ENCODE assay signal across 25 mouse cellular contexts in the genomic region with DNA sequence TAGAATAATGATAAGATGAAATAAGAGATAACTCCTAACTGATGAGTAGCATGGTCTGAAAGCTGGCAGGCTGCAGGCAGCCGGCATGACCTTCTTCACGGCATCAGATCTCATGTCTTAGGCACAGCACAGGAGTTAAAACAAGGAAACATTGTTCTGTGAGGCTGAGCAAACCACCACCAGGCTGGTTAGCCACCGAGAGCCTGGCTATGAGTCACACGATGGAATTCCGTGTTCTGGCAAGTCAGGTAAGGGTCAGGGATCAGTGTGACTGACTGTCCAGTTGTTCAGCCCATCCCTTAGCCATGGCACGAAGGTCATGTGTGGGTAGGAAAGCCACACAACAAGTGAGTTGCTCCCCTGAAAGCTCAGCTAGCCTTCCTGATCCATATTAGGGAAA. TPM values are rescaled to one million over a fixed set of nuclear protein-coding genes. Genes with fewer than 3 reads are reported as not detected.
DNase-seq lines count a peak whose midpoint lies in the region; ATAC-seq and TF ChIP-seq lines count a peak whose summit lies in the region.
"Had no signal": no experiment of that assay in that cellular context is flagged by ENCODE, and none has a peak within 500 bp of the region (broad histone marks: within the 10 kb centered on the region; RNA-seq: fewer than 3 reads in every experiment).

No protein-coding gene starts in this region.

- TF ChIP-seq EP300 in lung, postnatal 0 days (IDR thresholded peaks at IDR 0.05), result no peak

- 76% methylated on average over 6 of the region's 6 CpGs for WGBS in embryonic facial prominence, embryonic 15.5 days
- 86% methylated on average over 6 of the region's 6 CpGs for WGBS in limb, embryonic 13.5 days
- WGBS in lung, postnatal 0 days, result 70% methylated on average over 6 of the region's 6 CpGs

- H3K4me2 ChIP-seq in embryonic facial prominence, embryonic 15.5 days (replicated peaks), result no peak overlapping the region
- H3K4me2 ChIP-seq in limb, embryonic 13.5 days (replicated peaks), result no peak overlapping the region
- H3K4me2 ChIP-seq in lung, postnatal 0 days (replicated peaks; ENCODE audit: low read depth, low read length), result no peak overlapping the region
- H3K4me2 ChIP-seq: heart, embryonic 15.5 days; kidney, embryonic 15.5 days; liver, embryonic 12.5 days; neural tube, embryonic 13.5 days had no signal

- H3K4me1 ChIP-seq in embryonic facial prominence, embryonic 15.5 days, result peaks cover 70% of the 10 kb centered on the region
- peaks cover 40% of the 10 kb centered on the region for H3K4me1 ChIP-seq in limb, embryonic 13.5 days
- H3K4me1 ChIP-seq in lung, postnatal 0 days (ENCODE audit: insufficient read depth, low read depth, low read length), result no peaks in the 10 kb centered on the region
- H3K4me1 ChIP-seq: liver, embryonic 12.5 days; neural tube, embryonic 13.5 days had no signal

- DNase-seq in 3134 (ENCODE audit: extremely low read depth, insufficient read length, low spot score) (peak; percentile 82), NIH3T3 (ENCODE audit: low read depth) (peak; percentile 90)
- DNase-seq in ovary, adult 18-20 months (ENCODE audit: low spot score), result no peak
- no peak for DNase-seq in lung, postnatal 0 days (ENCODE audit: low spot score)
- no peak for DNase-seq in layer of hippocampus, postnatal 10 days (ENCODE audit: low spot score in 2 of 2)
- DNase-seq: adrenal gland, adult 8-10 months; cerebellum, adult 2 months; cerebellum, postnatal 14 days; kidney, adult 18-20 months; kidney, postnatal 25 days; liver, postnatal 0 days; thymus, adult 2 months; thymus, postnatal 36 days had no signal

- H3K9me3 ChIP-seq in embryonic facial prominence, embryonic 15.5 days (replicated peaks), result no peaks in the 10 kb centered on the region
- H3K9me3 ChIP-seq in limb, embryonic 13.5 days, result no peaks in the 10 kb centered on the region
- no peaks in the 10 kb centered on the region for H3K9me3 ChIP-seq in lung, postnatal 0 days (ENCODE audit: low read length)
- H3K9me3 ChIP-seq: heart, embryonic 15.5 days; liver, embryonic 12.5 days; neural tube, embryonic 13.5 days had no signal

- no peak overlapping the region for H3K9ac ChIP-seq in embryonic facial prominence, embryonic 15.5 days
- H3K9ac ChIP-seq in limb, embryonic 13.5 days, result no peak overlapping the region
- no peak overlapping the region for H3K9ac ChIP-seq in lung, postnatal 0 days (replicated peaks; ENCODE audit: low read depth)
- H3K9ac ChIP-seq: heart, embryonic 15.5 days; kidney, embryonic 15.5 days; liver, embryonic 12.5 days; liver, postnatal 0 days; neural tube, embryonic 13.5 days had no signal

- H3K4me3 ChIP-seq in embryonic facial prominence, embryonic 15.5 days (replicated peaks), result no peak overlapping the region
- H3K4me3 ChIP-seq in limb, embryonic 13.5 days, result no peak overlapping the region
- H3K4me3 ChIP-seq in lung, postnatal 0 days (ENCODE audit: low read depth, low read length), result no peak overlapping the region
- H3K4me3 ChIP-seq: heart, embryonic 15.5 days; kidney, embryonic 15.5 days; liver, embryonic 12.5 days; midbrain, embryonic 10.5 days; myocyte; neural tube, embryonic 13.5 days had no signal

- ATAC-seq in embryonic facial prominence, embryonic 15.5 days (ENCODE audit: insufficient number of reproducible peaks, low FRiP score, low TSS enrichment, low read depth), result no peak
- no peak for ATAC-seq in limb, embryonic 13.5 days (ENCODE audit: low FRiP score, low read depth)
- ATAC-seq in lung, postnatal 0 days, result no peak
- ATAC-seq: forebrain, embryonic 14.5 days; hindbrain, embryonic 16.5 days; liver, embryonic 12.5 days; liver, postnatal 0 days had no signal

- TF ChIP-seq CTCF in lung, postnatal 0 days (IDR thresholded peaks at IDR 0.05), result no peak

- H3K36me3 ChIP-seq in embryonic facial prominence, embryonic 15.5 days, result no peaks in the 10 kb centered on the region
- H3K36me3 ChIP-seq in limb, embryonic 13.5 days, result no peaks in the 10 kb centered on the region
- H3K36me3 ChIP-seq in lung, postnatal 0 days (ENCODE audit: insufficient read depth, low read length), result no peaks in the 10 kb centered on the region
- H3K36me3 ChIP-seq: heart, embryonic 15.5 days; kidney, embryonic 15.5 days; liver, embryonic 12.5 days; midbrain, embryonic 10.5 days; neural tube, embryonic 13.5 days had no signal

- no peaks in the 10 kb centered on the region for H3K27me3 ChIP-seq in embryonic facial prominence, embryonic 15.5 days
- no peaks in the 10 kb centered on the region for H3K27me3 ChIP-seq in limb, embryonic 13.5 days
- no peaks in the 10 kb centered on the region for H3K27me3 ChIP-seq in lung, postnatal 0 days (replicated peaks; ENCODE audit: insufficient read depth, low read length)
- H3K27me3 ChIP-seq: kidney, embryonic 15.5 days; liver, embryonic 12.5 days; neural tube, embryonic 13.5 days had no signal

- peak overlapping the region; percentile 94 for H3K27ac ChIP-seq in embryonic facial prominence, embryonic 15.5 days (replicated peaks)
- H3K27ac ChIP-seq in limb, embryonic 13.5 days, result peak overlapping the region; percentile 97
- no peak overlapping the region for H3K27ac ChIP-seq in lung, postnatal 0 days (ENCODE audit: low read length)
- H3K27ac ChIP-seq: heart, embryonic 15.5 days; liver, embryonic 12.5 days; macrophage; midbrain, embryonic 10.5 days; neural tube, embryonic 13.5 days had no signal

RNA-seq across cellular contexts. Expression of a gene that starts 16.0 kb away (rescaled TPM):
- polyA plus RNA-seq in embryonic facial prominence, embryonic 15.5 days (2015; fragmentation: Nextera tagmentation; extraction: Ambion mirVana), result 29.6 and 37.8 TPM in 2 replicates
- polyA plus RNA-seq in limb, embryonic 13.5 days (2015; fragmentation: Nextera tagmentation; extraction: Ambion mirVana), result 19.6 and 21.1 TPM in 2 replicates
- polyA plus RNA-seq in lung, postnatal 0 days (2015; fragmentation: Nextera tagmentation; extraction: Ambion mirVana), result 45.0 and 64.3 TPM in 2 replicates
- total RNA-seq in layer of hippocampus, postnatal 10 days (2021), result 1 to 10 TPM; 2.3 to 3.7 TPM
- total RNA-seq: CH12.LX had no signal
- polyA plus RNA-seq: macrophage had no signal

Comparison
In these comparisons a context has a peak if more than half of its experiments do, and no peak if none do; other contexts are left out.
1. DNase-seq: peak in 3134 (single experiment) and NIH3T3 (single experiment); none in ovary, adult 18-20 months (single experiment), lung, postnatal 0 days (single experiment) and layer of hippocampus, postnatal 10 days (0 of 2).